Mouse (Mus musculus) kidney, postnatal 0 days (tissue): Measurements from ENCODE around the gene Ankrd65. TPM values are rescaled to one million over a fixed set of nuclear protein-coding genes. Genes with fewer than 3 reads are reported as not detected.

ENCODE experiments used
- ATAC-seq: fragments of 200-750 bp; cut with Nextera tagmentation; replicated peaks from 2 replicates; pipeline ENCODE4 v1.8.0; 2017; ENCODE audit warnings: low read depth, moderate number of reproducible peaks, moderate TSS enrichment, moderate library complexity; ENCODE audit not compliant: low FRiP score
- DNase-seq: peaks from one replicate; pipeline ENCODE4 v3.0.0-alpha.2; 2016; ENCODE audit warnings: low spot score
- H3K27ac ChIP-seq: fragments of 300-500 bp; sonication (generic); 2 replicates; pipeline ENCODE4 v1.5.1; 2014; ENCODE audit warnings: mild to moderate bottlenecking
- H3K27me3 ChIP-seq: fragments of 300-500 bp; sonication (generic); 2 replicates; pipeline ENCODE4 v1.6.1; 2014; ENCODE audit warnings: low read length, mixed read lengths; ENCODE audit not compliant: insufficient read depth
- H3K36me3 ChIP-seq: fragments of 300-500 bp; sonication (generic); 2 replicates; pipeline ENCODE4 v1.6.1; 2014; ENCODE audit warnings: low read length, mixed read lengths; ENCODE audit not compliant: insufficient read depth
- H3K4me1 ChIP-seq: fragments of 300-500 bp; sonication (generic); replicated peaks from 2 replicates; pipeline ENCODE4 v1.6.1; 2014; ENCODE audit warnings: antibody characterized with exemption, low read length, mixed read lengths; ENCODE audit not compliant: insufficient read depth
- H3K4me2 ChIP-seq: fragments of 300-500 bp; sonication (generic); 2 replicates; pipeline ENCODE4 v1.6.1; 2014; ENCODE audit warnings: mild to moderate bottlenecking, low read length, moderate library complexity, mixed read lengths
- H3K4me3 ChIP-seq: fragments of 300-500 bp; sonication (generic); replicated peaks from 2 replicates; pipeline ENCODE4 v1.5.1; 2014; ENCODE audit warnings: low read depth, low read length
- H3K9ac ChIP-seq: fragments of 300-500 bp; sonication (generic); 2 replicates; pipeline ENCODE4 v1.6.1; 2014; ENCODE audit warnings: low read depth, low read length
- H3K9me3 ChIP-seq: fragments of 300-500 bp; sonication (generic); replicated peaks from 2 replicates; pipeline ENCODE4 v1.6.1; 2016; ENCODE audit warnings: low read length, inconsistent platforms, mixed read lengths
- CTCF ChIP-seq: IDR thresholded peaks from 2 replicates; pipeline ENCODE4 v1.5.1; 2016; ENCODE audit warnings: antibody characterized with exemption, low read depth, mild to moderate bottlenecking, moderate library complexity
- WGBS: fragments of 180-500 bp; shearing (Covaris S2); extraction: QIAGEN DNeasy Blood & Tissue Kit; methylation state at CpG from one replicate; pipeline ENCODE4 v1.1.7; 2014; 5-methylcytosine and 5-hydroxymethylcytosine counted together
- polyA plus RNA-seq: library from polyadenylated mRNA; unstranded; fragments of >200 nt; fragmentation: Nextera tagmentation; extraction: Ambion mirVana; gene quantifications from 2 replicates; pipeline ENCODE4 v1.2.1, GENCODE M21; 2015

Gene Ankrd65
- polyA plus RNA-seq, 1 experiment from 2014 or later: 0.28 TPM

GRCm38 (mm10) chr4:155779498-155779897, 10.7 kb upstream of the Ankrd65 start:
- no peak for DNase-seq
- Histone ChIP-seq H3K4me2 (no peak overlapping the region), H3K27me3 (no peaks in the 10 kb centered on the region; the same call in 1 of the 2 replicates), H3K9me3 (no peaks in the 10 kb centered on the region), H3K4me3 (no peak overlapping the region), H3K4me1 (peaks cover 3% of the 10 kb centered on the region), H3K36me3 (no peaks in the 10 kb centered on the region), H3K9ac (no peak overlapping the region), H3K27ac (no peak overlapping the region)
- 83% methylated on average over 4 of the region's 4 CpGs for WGBS
- no peak for TF ChIP-seq CTCF
- no peak for ATAC-seq

GRCm38 (mm10) chr4:155780895-155781294, 9.3 kb upstream of the Ankrd65 start:
- no peaks in the 10 kb centered on the region for H3K9me3 ChIP-seq
- 13% methylated on average over 6 of the region's 6 CpGs for WGBS
- no peak overlapping the region for H3K4me3 ChIP-seq
- H3K9ac ChIP-seq: no peak overlapping the region; the same call in 1 of the 2 replicates
- ATAC-seq: 0 out of 2 replicates have a peak, but pooled peaks have one; percentile 12
- peak; percentile 69 for DNase-seq
- peak overlapping the region; percentile 26; the same call in 1 of the 2 replicates for H3K27ac ChIP-seq
- no peak overlapping the region for H3K4me2 ChIP-seq
- H3K4me1 ChIP-seq: peaks cover 3% of the 10 kb centered on the region; the same call in 1 of the 2 replicates
- no peaks in the 10 kb centered on the region for H3K36me3 ChIP-seq
- no peak for TF ChIP-seq CTCF
- no peaks in the 10 kb centered on the region; the same call in 1 of the 2 replicates for H3K27me3 ChIP-seq

GRCm38 (mm10) chr4:155783486-155784080, 6.7 kb upstream of the Ankrd65 start:
- no peak for ATAC-seq
- Histone ChIP-seq H3K27me3 (no peaks in the 10 kb centered on the region), H3K36me3 (no peaks in the 10 kb centered on the region), H3K4me1 (peaks cover 3% of the 10 kb centered on the region; the same call in 1 of the 2 replicates), H3K9me3 (no peaks in the 10 kb centered on the region), H3K4me3 (peak overlapping the region; percentile 45), H3K4me2 (peak overlapping the region; percentile 83), H3K27ac (peak overlapping the region; percentile 80; the same call in 1 of the 2 replicates), H3K9ac (peak overlapping the region; percentile 68)
- no peak for TF ChIP-seq CTCF
- WGBS: 30% methylated on average over 16 of the region's 16 CpGs
- no peak for DNase-seq

GRCm38 (mm10) chr4:155784081-155784701, 6.0 kb upstream of the Ankrd65 start:
- H3K27ac ChIP-seq: peak overlapping the region; percentile 80
- TF ChIP-seq CTCF: peak; percentile 80
- peak overlapping the region; percentile 68 for H3K9ac ChIP-seq
- peak overlapping the region; percentile 45 for H3K4me3 ChIP-seq
- H3K27me3 ChIP-seq: no peaks in the 10 kb centered on the region
- no peaks in the 10 kb centered on the region for H3K36me3 ChIP-seq
- H3K9me3 ChIP-seq: no peaks in the 10 kb centered on the region
- DNase-seq (peak; percentile 92), ATAC-seq (peak; percentile 89)
- peak overlapping the region; percentile 83 for H3K4me2 ChIP-seq
- WGBS: under 1% methylated on average over 52 of the region's 52 CpGs
- peaks cover 3% of the 10 kb centered on the region; the same call in 1 of the 2 replicates for H3K4me1 ChIP-seq

- Histone ChIP-seq H3K36me3 (no peaks in the 10 kb centered on the region), H3K9ac (no peak overlapping the region), H3K4me3 (no peak overlapping the region), H3K9me3 (no peaks in the 10 kb centered on the region), H3K4me1 (peaks cover 3% of the 10 kb centered on the region; the same call in 1 of the 2 replicates), H3K27ac (no peak overlapping the region), H3K27me3 (no peaks in the 10 kb centered on the region), H3K4me2 (no peak overlapping the region)
- WGBS: 80% methylated on average over 10 of the region's 10 CpGs
- TF ChIP-seq CTCF: no peak
- ATAC-seq: no peak
- DNase-seq: no peak
These were observed 5.0 kb upstream of the Ankrd65 start for GRCm38 (mm10) chr4:155785246-155785645.

- peak; percentile 28; the same call in 1 of the 2 replicates for TF ChIP-seq CTCF
- peak within 1 kb of the TSS; percentile 83 for H3K4me2 ChIP-seq
- WGBS: 72% methylated on average over 5 of the region's 5 CpGs
- no peaks in the 10 kb centered on the region for H3K9me3 ChIP-seq
- no peaks in the 10 kb centered on the region for H3K27me3 ChIP-seq
- no peak for ATAC-seq
- H3K4me1 ChIP-seq: peaks cover 7% of the 10 kb centered on the region; the same call in 1 of the 2 replicates
- no peak within 1 kb of the TSS for H3K27ac ChIP-seq
- DNase-seq: no peak
- H3K4me3 ChIP-seq: no peak within 1 kb of the TSS
- no peaks in the 10 kb centered on the region for H3K36me3 ChIP-seq
- no peak within 1 kb of the TSS; the same call in 1 of the 2 replicates for H3K9ac ChIP-seq
These were observed 4.4 kb upstream of the Ankrd65 start, which contains the start of gene Tmem88b for GRCm38 (mm10) chr4:155785819-155786218. Gene Tmem88b (minus strand): TSS chr4:155785874.
